Mouse (Mus musculus): ENCODE data around the gene Cyb561d1. TPM values are rescaled to one million over a fixed set of nuclear protein-coding genes. Genes with fewer than 3 reads are reported as not detected.
A peak's percentile ranks its signal among the peaks of the same experiment; 100 is the strongest.

The Cyb561d1 gene
- polyA plus RNA-seq, 1 experiment from 2014 or later: 2.7 TPM

DNA sequence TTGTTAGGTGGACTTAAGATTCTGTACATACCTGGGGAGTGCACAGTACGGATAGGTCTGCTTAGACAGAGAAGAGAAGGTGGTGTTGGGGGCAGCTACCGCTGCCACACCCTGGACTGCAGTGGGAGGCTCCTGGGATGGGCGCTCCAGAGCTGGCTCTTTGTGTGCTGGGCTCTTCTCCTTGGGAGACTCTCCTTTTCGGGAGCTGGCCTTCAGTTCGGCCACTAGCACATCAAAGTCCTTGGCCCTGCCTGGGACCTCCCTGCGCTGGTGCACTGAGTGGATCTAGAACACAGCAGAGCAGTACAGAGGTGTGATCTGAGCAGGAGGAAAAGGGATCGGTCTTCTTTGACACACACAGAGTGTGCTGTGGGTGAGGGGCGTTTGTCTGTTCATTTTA, 4.6 kb upstream of the Cyb561d1 start:
- Histone ChIP-seq H3K9me3 (ENCODE audit: control insufficient read depth, low read length) (no peaks in the 10 kb centered on the region), H3K4me3 (ENCODE audit: low read length) (no peak overlapping the region), H3K9ac (ENCODE audit: low read depth, low read length) (no peak overlapping the region), H3K27me3 (replicated peaks; ENCODE audit: control insufficient read depth, insufficient read depth, low read length) (no peaks in the 10 kb centered on the region), H3K4me2 (ENCODE audit: low read length) (no peak overlapping the region), H3K27ac (ENCODE audit: low read depth, low read length) (no peak overlapping the region), H3K36me3 (ENCODE audit: control insufficient read depth, insufficient read depth, low read length) (peaks cover 22% of the 10 kb centered on the region), H3K4me1 (ENCODE audit: control insufficient read depth, insufficient read depth, low read depth, low read length) (peaks cover 15% of the 10 kb centered on the region)
- no peak for ATAC-seq
- 92% methylated on average over 8 of the region's 8 CpGs for WGBS

DNA sequence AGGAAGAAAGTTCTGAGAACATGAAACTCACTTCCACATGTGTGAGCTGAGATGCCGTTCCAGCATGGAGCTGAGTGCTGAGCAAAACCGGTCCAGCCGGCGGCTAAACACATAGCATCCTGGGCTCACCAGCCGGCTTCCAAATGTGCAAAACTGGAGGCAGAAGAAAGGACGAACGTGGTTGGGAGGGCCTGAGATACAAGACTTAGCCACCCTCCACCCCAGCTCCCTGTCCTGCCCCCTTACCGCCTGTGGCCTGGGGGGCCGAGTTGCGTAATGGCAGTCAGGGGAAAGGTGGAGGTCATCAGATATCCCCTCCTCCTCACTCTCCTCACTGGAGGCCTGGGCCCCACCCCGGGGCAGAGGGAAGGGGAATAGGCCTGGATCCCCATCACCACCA, 3.5 kb upstream of the Cyb561d1 start:
- H3K4me2 ChIP-seq (ENCODE audit: low read length): no peak overlapping the region
- no peak overlapping the region for H3K27ac ChIP-seq (ENCODE audit: low read depth, low read length)
- H3K9me3 ChIP-seq (ENCODE audit: control insufficient read depth, low read length): no peaks in the 10 kb centered on the region
- no peaks in the 10 kb centered on the region for H3K27me3 ChIP-seq (replicated peaks; ENCODE audit: control insufficient read depth, insufficient read depth, low read length)
- peaks cover 15% of the 10 kb centered on the region for H3K4me1 ChIP-seq (ENCODE audit: control insufficient read depth, insufficient read depth, low read depth, low read length)
- H3K36me3 ChIP-seq (ENCODE audit: control insufficient read depth, insufficient read depth, low read length): peaks cover 22% of the 10 kb centered on the region
- H3K9ac ChIP-seq (ENCODE audit: low read depth, low read length): no peak overlapping the region
- H3K4me3 ChIP-seq (ENCODE audit: low read length): no peak overlapping the region
- 87% methylated on average over 11 of the region's 11 CpGs for WGBS
- no peak for ATAC-seq

- Histone ChIP-seq H3K9ac (ENCODE audit: low read depth, low read length) (no peak overlapping the region), H3K4me3 (ENCODE audit: low read length) (no peak overlapping the region), H3K4me2 (ENCODE audit: low read length) (no peak overlapping the region), H3K36me3 (ENCODE audit: control insufficient read depth, insufficient read depth, low read length) (peaks cover 24% of the 10 kb centered on the region), H3K4me1 (ENCODE audit: control insufficient read depth, insufficient read depth, low read depth, low read length) (peaks cover 9% of the 10 kb centered on the region), H3K9me3 (ENCODE audit: control insufficient read depth, low read length) (no peaks in the 10 kb centered on the region), H3K27ac (ENCODE audit: low read depth, low read length) (no peak overlapping the region), H3K27me3 (replicated peaks; ENCODE audit: control insufficient read depth, insufficient read depth, low read length) (no peaks in the 10 kb centered on the region)
- WGBS: 81% methylated on average over 11 of the region's 11 CpGs
- no peak for ATAC-seq
Measured at GRCm38 (mm10) chr3:108203621-108204325, 2.8 kb upstream of the Cyb561d1 start.

DNA sequence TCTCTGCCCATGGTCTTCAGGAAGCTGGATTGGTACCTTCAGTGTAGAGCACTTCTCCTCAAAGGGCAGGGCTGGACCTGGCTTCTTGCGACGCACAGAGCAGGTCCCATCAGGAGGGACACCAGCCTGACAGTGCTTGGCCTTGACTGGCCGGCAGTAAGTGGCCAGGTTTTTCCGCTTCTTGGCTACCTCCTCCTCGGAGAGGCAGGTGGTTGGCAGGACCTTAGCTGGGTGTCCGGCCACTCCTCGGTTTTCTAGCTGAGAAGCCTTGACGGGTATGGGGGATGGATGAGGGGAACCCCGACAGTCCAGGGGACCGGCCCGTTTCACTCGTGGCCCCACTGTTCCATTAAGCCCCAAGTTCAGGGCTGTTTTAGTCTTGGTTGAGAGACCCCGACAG, 2.2 kb upstream of the Cyb561d1 start:
- no peak overlapping the region for H3K4me2 ChIP-seq (ENCODE audit: low read length)
- ATAC-seq: no peak
- 95% methylated on average over 13 of the region's 13 CpGs for WGBS
- H3K4me3 ChIP-seq (ENCODE audit: low read length): no peak overlapping the region
- H3K9me3 ChIP-seq (ENCODE audit: control insufficient read depth, low read length): no peaks in the 10 kb centered on the region
- H3K27ac ChIP-seq (ENCODE audit: low read depth, low read length): no peak overlapping the region
- H3K9ac ChIP-seq (ENCODE audit: low read depth, low read length): no peak overlapping the region
- no peaks in the 10 kb centered on the region for H3K27me3 ChIP-seq (replicated peaks; ENCODE audit: control insufficient read depth, insufficient read depth, low read length)
- peaks cover 24% of the 10 kb centered on the region for H3K36me3 ChIP-seq (ENCODE audit: control insufficient read depth, insufficient read depth, low read length)
- peaks cover 4% of the 10 kb centered on the region for H3K4me1 ChIP-seq (ENCODE audit: control insufficient read depth, insufficient read depth, low read depth, low read length)

DNA sequence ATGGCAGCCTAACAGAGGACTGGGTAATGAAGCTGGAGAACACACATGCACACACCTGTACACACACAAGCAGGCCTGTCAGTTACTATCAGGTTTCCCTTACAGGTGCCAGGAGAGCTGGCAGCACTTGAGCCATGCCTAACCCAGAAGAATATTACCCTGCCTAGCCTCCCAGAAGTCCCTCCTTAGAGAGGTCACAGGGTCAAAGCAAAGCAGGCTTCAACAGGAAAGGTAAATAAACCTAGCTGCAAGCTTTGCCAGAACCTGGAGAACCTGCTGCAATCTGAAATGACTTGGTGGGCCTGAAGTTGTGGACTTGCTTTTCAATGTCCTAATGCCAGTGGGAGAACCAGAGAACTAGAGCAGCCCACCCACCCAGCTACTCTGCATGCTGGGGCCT, 1.5 kb upstream of the Cyb561d1 start:
- Histone ChIP-seq H3K4me1 (ENCODE audit: control insufficient read depth, insufficient read depth, low read depth, low read length) (peaks cover 4% of the 10 kb centered on the region), H3K9ac (ENCODE audit: low read depth, low read length) (no peak overlapping the region), H3K36me3 (ENCODE audit: control insufficient read depth, insufficient read depth, low read length) (peaks cover 24% of the 10 kb centered on the region), H3K4me2 (ENCODE audit: low read length) (no peak overlapping the region), H3K4me3 (ENCODE audit: low read length) (no peak overlapping the region), H3K27me3 (replicated peaks; ENCODE audit: control insufficient read depth, insufficient read depth, low read length) (no peaks in the 10 kb centered on the region), H3K27ac (ENCODE audit: low read depth, low read length) (no peak overlapping the region), H3K9me3 (ENCODE audit: control insufficient read depth, low read length) (no peaks in the 10 kb centered on the region)
- no peak for ATAC-seq

DNA sequence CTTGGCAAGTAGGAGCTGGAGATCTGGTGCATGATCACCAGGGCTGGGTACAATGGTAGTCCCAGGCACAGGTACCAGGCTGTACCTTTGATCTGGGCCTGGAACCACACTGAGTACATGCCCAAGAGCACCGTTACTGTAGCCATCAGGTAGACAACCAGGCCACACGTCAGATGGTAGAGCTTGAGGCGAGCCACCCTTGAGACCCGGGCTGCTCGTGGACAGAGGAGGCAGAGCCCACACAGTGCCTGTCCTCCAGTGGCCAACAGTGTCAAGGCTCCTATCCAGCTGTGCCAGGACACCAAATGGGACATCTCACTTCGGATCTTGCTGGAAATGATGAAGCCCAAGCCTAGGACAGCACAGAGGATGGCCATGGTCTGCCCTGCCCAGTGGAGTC, 1.8 kb downstream of the Cyb561d1 start:
- Histone ChIP-seq H3K36me3 (ENCODE audit: control insufficient read depth, insufficient read depth, low read length) (peaks cover 13% of the 10 kb centered on the region), H3K4me1 (ENCODE audit: control insufficient read depth, insufficient read depth, low read depth, low read length) (peaks cover 22% of the 10 kb centered on the region), H3K4me3 (ENCODE audit: low read length) (no peak overlapping the region), H3K4me2 (ENCODE audit: low read length) (no peak overlapping the region), H3K27me3 (replicated peaks; ENCODE audit: control insufficient read depth, insufficient read depth, low read length) (no peaks in the 10 kb centered on the region), H3K9me3 (ENCODE audit: control insufficient read depth, low read length) (no peaks in the 10 kb centered on the region), H3K9ac (ENCODE audit: low read depth, low read length) (no peak overlapping the region), H3K27ac (ENCODE audit: low read depth, low read length) (no peak overlapping the region)
- no peak for ATAC-seq
- WGBS: 95% methylated on average over 6 of the region's 6 CpGs

DNA sequence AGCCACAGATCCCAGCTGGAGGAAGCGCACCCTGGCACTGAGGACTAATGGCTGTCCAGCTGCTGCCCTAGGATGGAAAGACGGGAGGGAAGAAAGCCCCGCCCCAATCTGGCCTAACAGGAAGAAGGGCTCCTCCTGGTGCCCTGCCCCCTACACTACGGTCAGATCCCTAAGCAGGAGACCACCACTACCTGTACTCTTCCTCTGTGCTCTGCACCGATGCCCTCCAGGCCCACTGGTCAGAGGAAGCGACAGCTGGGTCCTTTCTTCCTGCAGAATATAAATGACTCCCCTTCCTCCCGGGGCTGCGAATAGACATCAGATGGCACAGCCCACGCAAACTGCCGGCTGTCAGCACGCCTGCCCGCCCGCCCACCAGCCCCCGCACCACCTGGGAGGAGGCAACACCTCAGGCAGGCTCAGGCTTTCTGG, 3.9 kb downstream of the Cyb561d1 start:
- Histone ChIP-seq H3K4me2 (ENCODE audit: low read length) (peak overlapping the region; percentile 30), H3K36me3 (ENCODE audit: control insufficient read depth, insufficient read depth, low read length) (peaks cover 5% of the 10 kb centered on the region), H3K9ac (ENCODE audit: low read depth, low read length) (peak overlapping the region; percentile 54), H3K4me3 (ENCODE audit: low read length) (no peak overlapping the region), H3K27ac (ENCODE audit: low read depth, low read length) (peak overlapping the region; percentile 13), H3K4me1 (ENCODE audit: control insufficient read depth, insufficient read depth, low read depth, low read length) (peaks cover 22% of the 10 kb centered on the region), H3K27me3 (replicated peaks; ENCODE audit: control insufficient read depth, insufficient read depth, low read length) (no peaks in the 10 kb centered on the region), H3K9me3 (ENCODE audit: control insufficient read depth, low read length) (no peaks in the 10 kb centered on the region)
- ATAC-seq: peak; percentile 21
- 6% methylated on average over 14 of the region's 14 CpGs for WGBS

GRCm38 (mm10) chr3:108195941-108196590, 4.9 kb downstream of the Cyb561d1 start:
- no peak for ATAC-seq
- Histone ChIP-seq H3K27ac (ENCODE audit: low read depth, low read length) (peak overlapping the region; percentile 73), H3K36me3 (ENCODE audit: control insufficient read depth, insufficient read depth, low read length) (0 out of 2 replicates have a peak, but pooled peaks cover 4% of the 10 kb centered on the region), H3K4me1 (ENCODE audit: control insufficient read depth, insufficient read depth, low read depth, low read length) (peaks cover 19% of the 10 kb centered on the region), H3K4me2 (ENCODE audit: low read length) (no peak overlapping the region), H3K9ac (ENCODE audit: low read depth, low read length) (0 out of 2 replicates have a peak overlapping the region, but pooled peaks have one; percentile 3), H3K27me3 (replicated peaks; ENCODE audit: control insufficient read depth, insufficient read depth, low read length) (no peaks in the 10 kb centered on the region), H3K4me3 (ENCODE audit: low read length) (no peak overlapping the region), H3K9me3 (ENCODE audit: control insufficient read depth, low read length) (no peaks in the 10 kb centered on the region)
- WGBS: 59% methylated on average over 7 of the region's 7 CpGs

DNA sequence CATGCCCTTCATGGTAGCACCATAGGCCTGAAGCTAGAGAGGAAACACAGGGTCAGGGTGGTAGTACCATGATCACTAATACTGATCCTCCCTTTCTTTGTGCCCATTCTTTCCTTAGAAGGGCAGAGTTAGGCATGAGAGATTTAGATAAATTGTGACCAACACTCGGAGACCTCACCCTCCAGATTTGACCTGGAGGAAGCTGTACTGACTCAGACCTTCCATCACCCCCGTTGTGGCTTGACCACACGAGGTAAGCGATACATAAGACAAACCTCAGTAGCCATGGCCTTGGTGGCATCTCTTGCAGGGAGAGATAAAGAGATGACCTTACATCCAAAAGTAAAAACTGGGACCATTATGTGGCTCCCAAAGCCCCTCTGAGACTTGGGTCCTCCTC, 5.7 kb downstream of the Cyb561d1 start:
- no peaks in the 10 kb centered on the region for H3K9me3 ChIP-seq (ENCODE audit: control insufficient read depth, low read length)
- no peak overlapping the region for H3K9ac ChIP-seq (ENCODE audit: low read depth, low read length)
- WGBS: 89% methylated on average over 4 of the region's 4 CpGs
- H3K4me2 ChIP-seq (ENCODE audit: low read length): no peak overlapping the region
- ATAC-seq: no peak
- H3K36me3 ChIP-seq (ENCODE audit: control insufficient read depth, insufficient read depth, low read length): 0 out of 2 replicates have a peak, but pooled peaks cover 6% of the 10 kb centered on the region
- H3K27ac ChIP-seq (ENCODE audit: low read depth, low read length): no peak overlapping the region
- H3K4me3 ChIP-seq (ENCODE audit: low read length): no peak overlapping the region
- no peaks in the 10 kb centered on the region for H3K27me3 ChIP-seq (replicated peaks; ENCODE audit: control insufficient read depth, insufficient read depth, low read length)
- peaks cover 19% of the 10 kb centered on the region for H3K4me1 ChIP-seq (ENCODE audit: control insufficient read depth, insufficient read depth, low read depth, low read length)
